Mouse (Mus musculus): ENCODE measurements at regions not wholly inside any gene's neighbourhood (a gene's known extent, or its start where the extent isn't known, plus 50 kb on each side); places are given as distances from the start of the nearest gene placed in this dataset.

GRCm38 (mm10) chr1:19290098-19290497 lies 81.4 kb downstream of the Tfap2b start:
- H3K9me3 ChIP-seq (ENCODE audit: low read length), result no peaks in the 10 kb centered on the region
- H3K27me3 ChIP-seq (replicated peaks; ENCODE audit: insufficient read depth, low read length), result no peaks in the 10 kb centered on the region
- H3K4me3 ChIP-seq (ENCODE audit: low read depth, low read length), result no peak overlapping the region
- H3K27ac ChIP-seq (ENCODE audit: low read length), result no peak overlapping the region
- H3K9ac ChIP-seq (replicated peaks; ENCODE audit: low read depth), result no peak overlapping the region
- TF ChIP-seq CTCF (IDR thresholded peaks at IDR 0.05), result 0 out of 2 replicates have a peak, but pooled peaks have one; percentile 5
- no peak for TF ChIP-seq EP300 (IDR thresholded peaks at IDR 0.05)
- no peak for ATAC-seq
- no peaks in the 10 kb centered on the region for H3K4me1 ChIP-seq (ENCODE audit: insufficient read depth, low read depth, low read length)
- no peak for DNase-seq (ENCODE audit: low spot score)
- H3K4me2 ChIP-seq (replicated peaks; ENCODE audit: low read depth, low read length), result no peak overlapping the region
- WGBS, result 69% methylated on average over 4 of the region's 4 CpGs
- no peaks in the 10 kb centered on the region for H3K36me3 ChIP-seq (ENCODE audit: insufficient read depth, low read length)

- TF ChIP-seq CTCF (IDR thresholded peaks at IDR 0.05) (no peak), EP300 (IDR thresholded peaks at IDR 0.05) (no peak)
Observed at GRCm38 (mm10) chr1:19321598-19321997, 112.9 kb downstream of the Tfap2b start.

GRCm38 (mm10) chr1:19336062-19336461 lies 127.3 kb downstream of the Tfap2b start:
- H3K4me3 ChIP-seq (ENCODE audit: low read depth, low read length), result no peak overlapping the region
- no peaks in the 10 kb centered on the region for H3K4me1 ChIP-seq (ENCODE audit: insufficient read depth, low read depth, low read length)
- no peaks in the 10 kb centered on the region for H3K27me3 ChIP-seq (replicated peaks; ENCODE audit: insufficient read depth, low read length)
- no peaks in the 10 kb centered on the region for H3K36me3 ChIP-seq (ENCODE audit: insufficient read depth, low read length)
- DNase-seq (ENCODE audit: low spot score), result no peak
- no peak for ATAC-seq
- H3K27ac ChIP-seq (ENCODE audit: low read length), result no peak overlapping the region
- WGBS, result 93% methylated on average over 1 of the region's 1 CpGs
- TF ChIP-seq EP300 (IDR thresholded peaks at IDR 0.05), result no peak
- no peak for TF ChIP-seq CTCF (IDR thresholded peaks at IDR 0.05)
- H3K4me2 ChIP-seq (replicated peaks; ENCODE audit: low read depth, low read length), result no peak overlapping the region
- no peaks in the 10 kb centered on the region for H3K9me3 ChIP-seq (ENCODE audit: low read length)
- H3K9ac ChIP-seq (replicated peaks; ENCODE audit: low read depth), result no peak overlapping the region

More at GRCm38 (mm10) chr1:19321598-19321997, 112.9 kb downstream of the Tfap2b start:
- H3K9ac ChIP-seq (replicated peaks; ENCODE audit: low read depth), result no peak overlapping the region
- ATAC-seq, result peak; percentile 85
- no peaks in the 10 kb centered on the region for H3K4me1 ChIP-seq (ENCODE audit: insufficient read depth, low read depth, low read length)
- H3K9me3 ChIP-seq (ENCODE audit: low read length), result no peaks in the 10 kb centered on the region
- 14% methylated on average over 1 of the region's 1 CpGs for WGBS
- no peaks in the 10 kb centered on the region for H3K36me3 ChIP-seq (ENCODE audit: insufficient read depth, low read length)
- no peak overlapping the region for H3K27ac ChIP-seq (ENCODE audit: low read length)
- no peak overlapping the region for H3K4me3 ChIP-seq (ENCODE audit: low read depth, low read length)
- peak; percentile 77 for DNase-seq (ENCODE audit: low spot score)
- H3K27me3 ChIP-seq (replicated peaks; ENCODE audit: insufficient read depth, low read length), result no peaks in the 10 kb centered on the region
- no peak overlapping the region for H3K4me2 ChIP-seq (replicated peaks; ENCODE audit: low read depth, low read length)

- no peak overlapping the region for H3K9ac ChIP-seq (replicated peaks; ENCODE audit: low read depth)
- H3K27me3 ChIP-seq (replicated peaks; ENCODE audit: insufficient read depth, low read length), result no peaks in the 10 kb centered on the region
- H3K36me3 ChIP-seq (ENCODE audit: insufficient read depth, low read length), result no peaks in the 10 kb centered on the region
- WGBS, result 58% methylated on average over 3 of the region's 3 CpGs
- no peak for ATAC-seq
- no peak overlapping the region for H3K4me2 ChIP-seq (replicated peaks; ENCODE audit: low read depth, low read length)
- DNase-seq (ENCODE audit: low spot score), result no peak
- no peak overlapping the region for H3K4me3 ChIP-seq (ENCODE audit: low read depth, low read length)
- TF ChIP-seq CTCF (IDR thresholded peaks at IDR 0.05) (no peak), EP300 (IDR thresholded peaks at IDR 0.05) (no peak)
- H3K9me3 ChIP-seq (ENCODE audit: low read length), result no peaks in the 10 kb centered on the region
- no peak overlapping the region for H3K27ac ChIP-seq (ENCODE audit: low read length)
- H3K4me1 ChIP-seq (ENCODE audit: insufficient read depth, low read depth, low read length), result no peaks in the 10 kb centered on the region
Observed at GRCm38 (mm10) chr1:19337207-19337606, 128.5 kb downstream of the Tfap2b start.

- DNase-seq (ENCODE audit: low spot score), result no peak
- Histone ChIP-seq H3K4me2 (replicated peaks; ENCODE audit: low read depth, low read length) (no peak overlapping the region), H3K27me3 (replicated peaks; ENCODE audit: insufficient read depth, low read length) (no peaks in the 10 kb centered on the region), H3K4me1 (ENCODE audit: insufficient read depth, low read depth, low read length) (no peaks in the 10 kb centered on the region), H3K36me3 (ENCODE audit: insufficient read depth, low read length) (no peaks in the 10 kb centered on the region), H3K27ac (ENCODE audit: low read length) (no peak overlapping the region), H3K9ac (replicated peaks; ENCODE audit: low read depth) (no peak overlapping the region), H3K4me3 (ENCODE audit: low read depth, low read length) (no peak overlapping the region), H3K9me3 (ENCODE audit: low read length) (no peaks in the 10 kb centered on the region)
- TF ChIP-seq EP300 (IDR thresholded peaks at IDR 0.05) (no peak), CTCF (IDR thresholded peaks at IDR 0.05) (no peak)
- ATAC-seq, result no peak
- WGBS, result 71% methylated on average over 4 of the region's 4 CpGs
Observed at GRCm38 (mm10) chr1:19344445-19344844, 135.7 kb downstream of the Tfap2b start.

- H3K4me1 ChIP-seq (ENCODE audit: insufficient read depth, low read depth, low read length), result no peaks in the 10 kb centered on the region
- ATAC-seq (no peak), DNase-seq (ENCODE audit: low spot score) (no peak)
- H3K27ac ChIP-seq (ENCODE audit: low read length), result no peak overlapping the region
- H3K4me3 ChIP-seq (ENCODE audit: low read depth, low read length), result no peak overlapping the region
- H3K36me3 ChIP-seq (ENCODE audit: insufficient read depth, low read length), result no peaks in the 10 kb centered on the region
- H3K27me3 ChIP-seq (replicated peaks; ENCODE audit: insufficient read depth, low read length), result no peaks in the 10 kb centered on the region
- H3K4me2 ChIP-seq (replicated peaks; ENCODE audit: low read depth, low read length), result no peak overlapping the region
- no peak for TF ChIP-seq CTCF (IDR thresholded peaks at IDR 0.05)
- no peak for TF ChIP-seq EP300 (IDR thresholded peaks at IDR 0.05)
- no peak overlapping the region for H3K9ac ChIP-seq (replicated peaks; ENCODE audit: low read depth)
- H3K9me3 ChIP-seq (ENCODE audit: low read length), result no peaks in the 10 kb centered on the region
- 71% methylated on average over 4 of the region's 4 CpGs for WGBS
Observed at GRCm38 (mm10) chr1:19350495-19350894, 141.8 kb downstream of the Tfap2b start.

- DNase-seq (ENCODE audit: low spot score), result no peak
- H3K9me3 ChIP-seq (ENCODE audit: low read length), result no peaks in the 10 kb centered on the region
- H3K9ac ChIP-seq (replicated peaks; ENCODE audit: low read depth), result no peak overlapping the region
- H3K36me3 ChIP-seq (ENCODE audit: insufficient read depth, low read length), result no peaks in the 10 kb centered on the region
- no peak overlapping the region for H3K27ac ChIP-seq (ENCODE audit: low read length)
- H3K4me3 ChIP-seq (ENCODE audit: low read depth, low read length), result no peak overlapping the region
- H3K4me1 ChIP-seq (ENCODE audit: insufficient read depth, low read depth, low read length), result no peaks in the 10 kb centered on the region
- 20% methylated on average over 1 of the region's 1 CpGs for WGBS
- H3K4me2 ChIP-seq (replicated peaks; ENCODE audit: low read depth, low read length), result no peak overlapping the region
- no peak for ATAC-seq
- H3K27me3 ChIP-seq (replicated peaks; ENCODE audit: insufficient read depth, low read length), result no peaks in the 10 kb centered on the region
- TF ChIP-seq EP300 (IDR thresholded peaks at IDR 0.05) (no peak), CTCF (IDR thresholded peaks at IDR 0.05) (no peak)
Observed at GRCm38 (mm10) chr1:19384856-19385255, 176.1 kb downstream of the Tfap2b start.
